Mouse (Mus musculus): ENCODE measurements around the gene Hexim2. TPM values are rescaled to one million over a fixed set of nuclear protein-coding genes. Genes with fewer than 3 reads are reported as not detected.
A peak's percentile ranks its signal among the peaks of the same experiment; 100 is the strongest.

Hexim2 gene
- total RNA-seq, 2 experiments from 2014 or later: 2.0 to 3.6 TPM

GRCm38 (mm10) chr11:103158621-103159478 lies 26.6 kb downstream of the Hexim2 start:
- TF ChIP-seq CTCF (IDR thresholded peaks at IDR 0.05): peak; percentile 99
- Histone ChIP-seq H3K27ac (peak overlapping the region; percentile 85), H3K4me3 (peak overlapping the region; percentile 68)
- peak; percentile 98 for DNase-seq
- intact Hi-C loops (cut with DNase I): loop anchor here (1.0 kb wide), 2 partner anchors 42 to 57 kb away; no protein-coding TSS in a partner anchor

- TF ChIP-seq CTCF (IDR thresholded peaks at IDR 0.05): no peak
- no peak for DNase-seq
- intact Hi-C loops (cut with DNase I): loop anchor here (10.0 kb wide), 1 partner anchor 254 kb away; the partner anchor contains the start of gene Plekhm1
- no peak overlapping the region for H3K27ac ChIP-seq
- no peak overlapping the region for H3K4me3 ChIP-seq
Measured at GRCm38 (mm10) chr11:103160738-103161137, 28.5 kb downstream of the Hexim2 start.

- no peak for DNase-seq
- Histone ChIP-seq H3K27ac (no peak overlapping the region), H3K4me3 (no peak overlapping the region)
- intact Hi-C loops (cut with DNase I): loop anchor here (10.0 kb wide), 1 partner anchor 253 kb away; the partner anchor contains the start of gene Plekhm1
- TF ChIP-seq CTCF (IDR thresholded peaks at IDR 0.05): peak; percentile 4; the same call in 1 of the 2 replicates
Measured at GRCm38 (mm10) chr11:103161449-103161848, 29.2 kb downstream of the Hexim2 start.

- TF ChIP-seq CTCF (IDR thresholded peaks at IDR 0.05): peak; percentile 58
- Histone ChIP-seq H3K27ac (no peak overlapping the region), H3K4me3 (no peak overlapping the region)
- DNase-seq: no peak
- intact Hi-C loops (cut with DNase I): loop anchor here (10.0 kb wide), 1 partner anchor 253 kb away; the partner anchor contains the start of gene Plekhm1
Measured at GRCm38 (mm10) chr11:103162132-103162531, 29.9 kb downstream of the Hexim2 start.

GRCm38 (mm10) chr11:103164391-103164790 lies 32.2 kb downstream of the Hexim2 start:
- H3K27ac ChIP-seq: peak overlapping the region; percentile 31; the same call in 1 of the 2 replicates

GRCm38 (mm10) chr11:103168690-103169390 lies 36.6 kb downstream of the Hexim2 start:
- peak; percentile 74 for DNase-seq
- no peak overlapping the region for H3K27ac ChIP-seq
- no peak overlapping the region for H3K4me3 ChIP-seq
- intact Hi-C loops (cut with DNase I): loop anchor here (1.0 to 10.0 kb wide), 4 partner anchors 16 to 246 kb away; partner anchors contain the start of gene Plekhm1
- TF ChIP-seq CTCF (IDR thresholded peaks at IDR 0.05): peak; percentile 99

More at GRCm38 (mm10) chr11:103164391-103164790, 32.2 kb downstream of the Hexim2 start:
- TF ChIP-seq CTCF (IDR thresholded peaks at IDR 0.05): no peak
- H3K4me3 ChIP-seq: peak overlapping the region; percentile 24; the same call in 1 of the 2 replicates
- DNase-seq: no peak
- intact Hi-C loops (cut with DNase I): loop anchor here (10.0 kb wide), 1 partner anchor 250 kb away; the partner anchor contains the start of gene Plekhm1

GRCm38 (mm10) chr11:103169664-103170063 lies 37.4 kb downstream of the Hexim2 start:
- Histone ChIP-seq H3K4me3 (no peak overlapping the region), H3K27ac (no peak overlapping the region)
- no peak for TF ChIP-seq CTCF (IDR thresholded peaks at IDR 0.05)
- DNase-seq: no peak
- intact Hi-C loops (cut with DNase I): loop anchor here (5.0 to 10.0 kb wide), 3 partner anchors 55 to 245 kb away; partner anchors contain the start of gene Plekhm1

- peak overlapping the region; percentile 86 for H3K27ac ChIP-seq
- no peak for TF ChIP-seq CTCF (IDR thresholded peaks at IDR 0.05)
- intact Hi-C loops (cut with DNase I): loop anchor here (10.0 kb wide), 1 partner anchor 55 kb away; no protein-coding TSS in a partner anchor
- peak overlapping the region; percentile 87 for H3K4me3 ChIP-seq
- DNase-seq: no peak
Measured at GRCm38 (mm10) chr11:103170111-103170493, 37.9 kb downstream of the Hexim2 start.

GRCm38 (mm10) chr11:103170494-103171285 lies 38.5 kb downstream of the Hexim2 start, which contains the start of gene Fmnl1:
Gene Fmnl1, plus strand, starts transcription at chr11:103171107.
- Histone ChIP-seq H3K27ac (peak within 1 kb of the TSS; percentile 86), H3K4me3 (peak within 1 kb of the TSS; percentile 87)
- intact Hi-C loops (cut with DNase I): loop anchor here (10.0 kb wide), 1 partner anchor 54 kb away; no protein-coding TSS in a partner anchor
- DNase-seq: peak; percentile 69
- no peak for TF ChIP-seq CTCF (IDR thresholded peaks at IDR 0.05)

GRCm38 (mm10) chr11:103171286-103171620 lies 39.0 kb downstream of the Hexim2 start:
- DNase-seq: no peak
- Histone ChIP-seq H3K27ac (peak overlapping the region; percentile 86), H3K4me3 (peak overlapping the region; percentile 87)
- no peak for TF ChIP-seq CTCF (IDR thresholded peaks at IDR 0.05)
- intact Hi-C loops (cut with DNase I): loop anchor here (10.0 kb wide), 1 partner anchor 54 kb away; no protein-coding TSS in a partner anchor

GRCm38 (mm10) chr11:103171703-103172391 lies 39.6 kb downstream of the Hexim2 start:
- TF ChIP-seq CTCF (IDR thresholded peaks at IDR 0.05): no peak
- intact Hi-C loops (cut with DNase I): loop anchor here (10.0 kb wide), 1 partner anchor 53 kb away; no protein-coding TSS in a partner anchor
- Histone ChIP-seq H3K27ac (peak overlapping the region; percentile 86), H3K4me3 (peak overlapping the region; percentile 87)
- peak; percentile 55 for DNase-seq
